Mouse (Mus musculus) neural tube, embryonic 15.5 days (tissue): ENCODE measurements around the gene Med6. TPM values are rescaled to one million over a fixed set of nuclear protein-coding genes. Genes with fewer than 3 reads are reported as not detected.
A peak's percentile ranks its signal among the peaks of the same experiment; 100 is the strongest.

ENCODE experiments used
- ATAC-seq: fragments of 200-750 bp; cut with Nextera tagmentation; 2 replicates; pipeline ENCODE4 v1.8.0; 2017; ENCODE audit warnings: mild to moderate bottlenecking, moderate TSS enrichment, moderate library complexity; ENCODE audit not compliant: low FRiP score
- H3K27ac ChIP-seq: fragments of 300-500 bp; sonication (generic); replicated peaks from 2 replicates; pipeline ENCODE4 v1.5.1; 2015; ENCODE audit warnings: mild to moderate bottlenecking, inconsistent platforms
- H3K27me3 ChIP-seq: fragments of 300-500 bp; sonication (generic); replicated peaks from 2 replicates; pipeline ENCODE4 v1.6.1; 2015; ENCODE audit warnings: inconsistent platforms
- H3K36me3 ChIP-seq: fragments of 300-500 bp; sonication (generic); 2 replicates; pipeline ENCODE4 v1.6.1; 2015; ENCODE audit warnings: inconsistent platforms
- H3K4me1 ChIP-seq: fragments of 300-500 bp; sonication (generic); 2 replicates; pipeline ENCODE4 v1.6.1; 2015; ENCODE audit warnings: inconsistent platforms
- H3K4me2 ChIP-seq: fragments of 300-500 bp; sonication (generic); 2 replicates; pipeline ENCODE4 v1.6.1; 2015; ENCODE audit warnings: inconsistent platforms, mild to moderate bottlenecking, moderate library complexity
- H3K4me3 ChIP-seq: fragments of 300-500 bp; sonication (generic); replicated peaks from 2 replicates; pipeline ENCODE4 v1.5.1; 2015; ENCODE audit warnings: mild to moderate bottlenecking, inconsistent platforms
- H3K9ac ChIP-seq: fragments of 300-500 bp; sonication (generic); replicated peaks from 2 replicates; pipeline ENCODE4 v1.6.1; 2015; ENCODE audit warnings: mild to moderate bottlenecking, inconsistent platforms
- H3K9me3 ChIP-seq: fragments of 300-500 bp; sonication (generic); replicated peaks from 2 replicates; pipeline ENCODE4 v1.6.1; 2016; ENCODE audit warnings: inconsistent platforms
- WGBS: fragments of 180-500 bp; shearing (Covaris S2); methylation state at CpG from one replicate; pipeline ENCODE4 v1.1.7; 2015; ENCODE audit warnings: mixed read lengths; 5-methylcytosine and 5-hydroxymethylcytosine counted together
- polyA plus RNA-seq: library from polyadenylated mRNA; unstranded; fragments of >200 nt; fragmentation: Nextera tagmentation; extraction: Ambion mirVana; gene quantifications from 2 replicates; pipeline ENCODE4 v1.2.1, GENCODE M21; 2015

The Med6 gene
- polyA plus RNA-seq: 37.6 and 43.5 TPM in 2 replicates

DNA sequence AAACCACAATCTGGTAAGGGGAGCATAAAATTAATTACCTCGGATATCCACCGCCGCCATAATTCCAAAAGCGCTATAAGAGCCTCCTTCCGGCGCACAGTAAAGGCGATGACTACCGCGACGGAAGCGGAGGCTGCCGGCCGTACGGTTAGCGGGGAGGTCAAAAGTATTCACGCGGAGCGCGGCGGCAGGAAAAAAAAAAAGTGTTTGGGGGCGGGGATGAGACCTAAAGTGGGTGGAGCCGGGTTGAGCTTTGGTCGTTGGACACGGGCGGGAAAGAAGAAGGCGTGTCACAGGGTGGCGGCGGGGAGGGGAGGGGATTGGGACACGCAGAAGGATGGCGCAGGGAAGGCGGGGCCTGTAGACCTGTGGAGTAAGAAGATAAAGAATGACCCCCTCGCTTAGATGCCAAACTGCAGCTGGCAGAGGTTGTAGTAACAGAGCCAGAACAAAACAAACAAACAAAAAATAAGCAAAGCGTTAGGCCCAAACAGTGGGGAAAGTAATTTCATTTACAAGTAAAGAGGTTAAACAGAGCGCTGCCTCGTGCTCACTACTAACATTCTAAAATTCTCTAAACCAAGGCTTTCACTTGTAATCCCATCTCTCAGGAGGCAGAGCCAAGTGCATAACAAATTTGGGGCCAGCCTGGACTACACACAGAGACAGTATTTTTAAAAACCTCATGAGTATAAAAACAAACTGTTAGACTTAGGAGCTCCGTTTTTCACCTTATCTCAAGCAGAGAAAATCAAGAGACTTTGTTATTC is at the start of gene Med6:
Gene Med6 (minus strand): TSS at position 107 of the 770 bp plus-strand sequence.
- H3K9me3 ChIP-seq: no peaks in the 10 kb centered on the region
- ATAC-seq: peak; percentile 99
- peaks cover 2% of the 10 kb centered on the region; the same call in 1 of the 2 replicates for H3K27me3 ChIP-seq
- peak within 1 kb of the TSS; percentile 79 for H3K4me3 ChIP-seq
- 4% methylated on average over 36 of the region's 36 CpGs for WGBS
- H3K4me1 ChIP-seq: peaks cover 9% of the 10 kb centered on the region
- peak within 1 kb of the TSS; percentile 70 for H3K9ac ChIP-seq
- peak within 1 kb of the TSS; percentile 75 for H3K4me2 ChIP-seq
- H3K27ac ChIP-seq: peak within 1 kb of the TSS; percentile 79
- H3K36me3 ChIP-seq: peaks cover 9% of the 10 kb centered on the region; the same call in 1 of the 2 replicates

GRCm38 (mm10) chr12:81642361-81643082 is 47.7 kb upstream of the Med6 start:
- peak; percentile 72; the same call in 1 of the 2 replicates for ATAC-seq
- Histone ChIP-seq H3K4me3 (no peak overlapping the region), H3K9ac (no peak overlapping the region), H3K4me2 (peak overlapping the region; percentile 28), H3K4me1 (0 out of 2 replicates have a peak, but pooled peaks cover 6% of the 10 kb centered on the region), H3K9me3 (no peaks in the 10 kb centered on the region), H3K36me3 (no peaks in the 10 kb centered on the region), H3K27me3 (no peaks in the 10 kb centered on the region), H3K27ac (no peak overlapping the region)
- 36% methylated on average over 11 of the region's 11 CpGs for WGBS

DNA sequence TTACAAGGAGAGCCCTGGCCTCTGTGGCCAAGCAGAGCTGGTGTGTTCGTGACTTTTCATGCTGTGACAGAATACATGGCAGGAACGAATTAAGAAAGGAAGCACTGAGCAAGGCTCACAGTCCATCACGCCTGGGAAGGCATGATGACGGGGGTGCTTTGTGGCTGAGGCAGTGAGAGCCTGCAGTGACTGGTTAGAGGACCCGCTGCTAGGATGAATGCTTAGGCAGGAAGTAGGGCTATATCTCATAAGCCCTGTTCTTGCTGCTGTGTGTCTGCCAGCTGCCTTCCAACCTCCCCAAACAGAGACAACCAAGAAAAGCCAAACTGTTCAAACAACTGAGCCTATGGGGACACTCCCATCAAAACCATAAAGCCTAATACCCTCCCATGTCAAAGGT is 45.8 kb upstream of the Med6 start:
- Histone ChIP-seq H3K9ac (no peak overlapping the region), H3K27ac (no peak overlapping the region), H3K9me3 (no peaks in the 10 kb centered on the region), H3K4me2 (no peak overlapping the region), H3K36me3 (no peaks in the 10 kb centered on the region), H3K4me1 (0 out of 2 replicates have a peak, but pooled peaks cover 6% of the 10 kb centered on the region), H3K27me3 (no peaks in the 10 kb centered on the region), H3K4me3 (no peak overlapping the region)
- ATAC-seq: no peak
- WGBS: 59% methylated on average over 5 of the region's 5 CpGs

DNA sequence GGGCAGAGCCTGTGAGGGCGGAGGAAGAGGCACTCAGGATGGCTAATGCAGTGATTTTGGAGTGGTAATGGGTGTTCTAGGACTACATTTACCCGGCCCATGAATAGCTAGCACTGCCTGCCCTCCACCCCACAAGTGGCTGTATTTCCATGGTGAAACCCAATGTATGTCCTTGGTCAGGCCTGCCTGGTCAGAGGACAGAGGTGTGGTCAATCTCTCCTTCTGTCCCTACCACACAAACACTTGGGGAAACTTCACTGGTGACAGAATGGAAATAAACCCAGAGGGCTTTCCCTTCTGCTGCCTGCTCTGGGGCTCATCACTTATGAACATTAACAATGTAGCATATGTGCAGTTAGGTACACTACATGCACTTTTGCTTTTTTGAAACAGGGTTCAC is 38.4 kb upstream of the Med6 start:
- Histone ChIP-seq H3K4me2 (peak overlapping the region; percentile 86), H3K4me1 (peaks cover 30% of the 10 kb centered on the region), H3K27me3 (0 out of 2 replicates have a peak, but pooled peaks cover 6% of the 10 kb centered on the region), H3K4me3 (peak overlapping the region; percentile 65; the same call in 1 of the 2 replicates), H3K27ac (no peak overlapping the region), H3K9ac (no peak overlapping the region), H3K36me3 (no peaks in the 10 kb centered on the region), H3K9me3 (no peaks in the 10 kb centered on the region)
- WGBS: 85% methylated on average over 2 of the region's 2 CpGs
- no peak for ATAC-seq

- ATAC-seq: peak; percentile 40
- H3K27me3 ChIP-seq: 0 out of 2 replicates have a peak, but pooled peaks cover 8% of the 10 kb centered on the region
- H3K4me1 ChIP-seq: peaks cover 30% of the 10 kb centered on the region
- H3K4me3 ChIP-seq: peak overlapping the region; percentile 65
- WGBS: 2% methylated on average over 31 of the region's 31 CpGs
- peak overlapping the region; percentile 82 for H3K9ac ChIP-seq
- peak overlapping the region; percentile 94 for H3K27ac ChIP-seq
- no peaks in the 10 kb centered on the region for H3K9me3 ChIP-seq
- no peaks in the 10 kb centered on the region for H3K36me3 ChIP-seq
- H3K4me2 ChIP-seq: peak overlapping the region; percentile 86
Observed at GRCm38 (mm10) chr12:81631661-81632401, 37.0 kb upstream of the Med6 start.

- H3K4me2 ChIP-seq: peak within 1 kb of the TSS; percentile 86
- peak within 1 kb of the TSS; percentile 94 for H3K27ac ChIP-seq
- WGBS: under 1% methylated on average over 77 of the region's 82 CpGs
- 0 out of 2 replicates have a peak, but pooled peaks cover 12% of the 10 kb centered on the region for H3K27me3 ChIP-seq
- peak; percentile 79 for ATAC-seq
- H3K4me3 ChIP-seq: peak within 1 kb of the TSS; percentile 65
- H3K9me3 ChIP-seq: no peaks in the 10 kb centered on the region
- peak within 1 kb of the TSS; percentile 82 for H3K9ac ChIP-seq
- no peaks in the 10 kb centered on the region for H3K36me3 ChIP-seq
- H3K4me1 ChIP-seq: peaks cover 30% of the 10 kb centered on the region
Observed at GRCm38 (mm10) chr12:81630915-81631660, 36.3 kb upstream of the Med6 start, which contains the start of gene Ttc9. Gene Ttc9 (plus strand): TSS chr12:81631249.

- Histone ChIP-seq H3K4me1 (peaks cover 30% of the 10 kb centered on the region), H3K9ac (peak overlapping the region; percentile 82), H3K9me3 (no peaks in the 10 kb centered on the region), H3K27ac (peak overlapping the region; percentile 94), H3K4me3 (peak overlapping the region; percentile 65), H3K36me3 (no peaks in the 10 kb centered on the region), H3K27me3 (0 out of 2 replicates have a peak, but pooled peaks cover 12% of the 10 kb centered on the region), H3K4me2 (peak overlapping the region; percentile 86)
- peak; percentile 86 for ATAC-seq
- 1% methylated on average over 16 of the region's 16 CpGs for WGBS
Observed at GRCm38 (mm10) chr12:81630520-81630914, 35.7 kb upstream of the Med6 start.

GRCm38 (mm10) chr12:81628091-81628490 is 33.3 kb upstream of the Med6 start:
- H3K27ac ChIP-seq: no peak overlapping the region

GRCm38 (mm10) chr12:81627426-81627825 is 32.6 kb upstream of the Med6 start:
- H3K36me3 ChIP-seq: no peaks in the 10 kb centered on the region
- no peaks in the 10 kb centered on the region for H3K9me3 ChIP-seq
- 0 out of 2 replicates have a peak, but pooled peaks cover 12% of the 10 kb centered on the region for H3K27me3 ChIP-seq
- ATAC-seq: no peak
- WGBS: 84% methylated on average over 6 of the region's 6 CpGs
- no peak overlapping the region for H3K4me3 ChIP-seq
- no peak overlapping the region for H3K9ac ChIP-seq
- H3K27ac ChIP-seq: no peak overlapping the region
- H3K4me2 ChIP-seq: no peak overlapping the region
- peaks cover 16% of the 10 kb centered on the region for H3K4me1 ChIP-seq

More at GRCm38 (mm10) chr12:81628091-81628490, 33.3 kb upstream of the Med6 start:
- no peak overlapping the region for H3K9ac ChIP-seq
- H3K4me3 ChIP-seq: no peak overlapping the region
- H3K4me1 ChIP-seq: peaks cover 22% of the 10 kb centered on the region
- H3K4me2 ChIP-seq: no peak overlapping the region
- 0 out of 2 replicates have a peak, but pooled peaks cover 12% of the 10 kb centered on the region for H3K27me3 ChIP-seq
- no peak for ATAC-seq
- 87% methylated on average over 4 of the region's 4 CpGs for WGBS
- no peaks in the 10 kb centered on the region for H3K9me3 ChIP-seq
- no peaks in the 10 kb centered on the region for H3K36me3 ChIP-seq

- Histone ChIP-seq H3K4me1 (peaks cover 8% of the 10 kb centered on the region), H3K9ac (no peak overlapping the region), H3K9me3 (no peaks in the 10 kb centered on the region), H3K4me2 (no peak overlapping the region), H3K4me3 (no peak overlapping the region), H3K36me3 (no peaks in the 10 kb centered on the region), H3K27me3 (0 out of 2 replicates have a peak, but pooled peaks cover 12% of the 10 kb centered on the region), H3K27ac (no peak overlapping the region)
- 78% methylated on average over 12 of the region's 12 CpGs for WGBS
- no peak for ATAC-seq
Observed at GRCm38 (mm10) chr12:81626226-81626861, 31.5 kb upstream of the Med6 start.
